Mouse (Mus musculus) midbrain, embryonic 16.5 days (tissue): Measurements from ENCODE around the gene Nenf. TPM values are rescaled to one million over a fixed set of nuclear protein-coding genes. Genes with fewer than 3 reads are reported as not detected.

ENCODE experiments used
- ATAC-seq: fragments of 200-750 bp; cut with Nextera tagmentation; 2 replicates; pipeline ENCODE4 v1.8.0; 2017; ENCODE audit warnings: moderate TSS enrichment
- H3K27ac ChIP-seq: fragments of 300-500 bp; sonication (generic); 2 replicates; pipeline ENCODE4 v1.5.1; 2014; ENCODE audit warnings: mild to moderate bottlenecking, low read length, mixed read lengths
- H3K27me3 ChIP-seq: fragments of 300-500 bp; sonication (generic); 2 replicates; pipeline ENCODE4 v1.6.1; 2014; ENCODE audit warnings: low read depth, low read length, mixed read lengths; ENCODE audit not compliant: control insufficient read depth, insufficient read depth
- H3K36me3 ChIP-seq: fragments of 300-500 bp; sonication (generic); 2 replicates; pipeline ENCODE4 v1.6.1; 2014; ENCODE audit warnings: mild to moderate bottlenecking, low read length, moderate library complexity, mixed read lengths; ENCODE audit not compliant: control insufficient read depth, insufficient read depth
- H3K4me1 ChIP-seq: fragments of 300-500 bp; sonication (generic); 2 replicates; pipeline ENCODE4 v1.6.1; 2014; ENCODE audit warnings: mild to moderate bottlenecking, low read length, mixed read lengths; ENCODE audit not compliant: control insufficient read depth, insufficient read depth
- H3K4me2 ChIP-seq: fragments of 300-500 bp; sonication (generic); 2 replicates; pipeline ENCODE4 v1.6.1; 2014; ENCODE audit warnings: mild to moderate bottlenecking, low read length, mixed read lengths
- H3K4me3 ChIP-seq: fragments of 300-500 bp; sonication (generic); 2 replicates; pipeline ENCODE4 v1.5.1; 2014; ENCODE audit warnings: low read depth, mild to moderate bottlenecking, low read length, moderate library complexity, mixed read lengths
- H3K9ac ChIP-seq: fragments of 300-500 bp; sonication (generic); 2 replicates; pipeline ENCODE4 v1.6.1; 2014; ENCODE audit warnings: low read depth, low read length, mixed read lengths
- H3K9me3 ChIP-seq: fragments of 300-500 bp; sonication (generic); replicated peaks from 2 replicates; pipeline ENCODE4 v1.6.1; 2014; ENCODE audit warnings: mild to moderate bottlenecking, low read length, mixed read lengths; ENCODE audit not compliant: control insufficient read depth, poor library complexity, severe bottlenecking
- WGBS: fragments of 180-500 bp; shearing (Covaris S2); extraction: QIAGEN DNeasy Blood & Tissue Kit; methylation state at CpG from one replicate; pipeline ENCODE4 v1.1.7; 2014; 5-methylcytosine and 5-hydroxymethylcytosine counted together
- polyA plus RNA-seq: library from polyadenylated mRNA; unstranded; fragments of >200 nt; fragmentation: Nextera tagmentation; extraction: Ambion mirVana; gene quantifications from 2 replicates; pipeline ENCODE4 v1.2.1, GENCODE M21; 2015

Nenf gene
- polyA plus RNA-seq, 1 experiment from 2014 or later, result 139 TPM

- H3K4me1 ChIP-seq, result no peaks in the 10 kb centered on the region
- peaks cover 41% of the 10 kb centered on the region for H3K36me3 ChIP-seq
- WGBS, result 58% methylated on average over 5 of the region's 5 CpGs
- H3K27ac ChIP-seq, result no peak overlapping the region
- no peak overlapping the region for H3K4me3 ChIP-seq
- H3K4me2 ChIP-seq, result no peak overlapping the region
- no peak for ATAC-seq
- H3K9ac ChIP-seq, result no peak overlapping the region
- H3K27me3 ChIP-seq, result no peaks in the 10 kb centered on the region
- no peaks in the 10 kb centered on the region for H3K9me3 ChIP-seq
These were observed 31.0 kb upstream of the Nenf start for GRCm38 (mm10) chr1:191348996-191349395.

GRCm38 (mm10) chr1:191348592-191348991 lies 30.6 kb upstream of the Nenf start:
- H3K9ac ChIP-seq, result no peak overlapping the region
- 90% methylated on average over 2 of the region's 2 CpGs for WGBS
- H3K36me3 ChIP-seq, result peaks cover 39% of the 10 kb centered on the region
- no peaks in the 10 kb centered on the region for H3K27me3 ChIP-seq
- no peaks in the 10 kb centered on the region for H3K4me1 ChIP-seq
- H3K9me3 ChIP-seq, result no peaks in the 10 kb centered on the region
- H3K27ac ChIP-seq, result no peak overlapping the region
- no peak for ATAC-seq
- no peak overlapping the region for H3K4me3 ChIP-seq
- no peak overlapping the region for H3K4me2 ChIP-seq

- Histone ChIP-seq H3K36me3 (peaks cover 41% of the 10 kb centered on the region), H3K27me3 (no peaks in the 10 kb centered on the region), H3K4me2 (no peak overlapping the region), H3K9me3 (no peaks in the 10 kb centered on the region), H3K4me3 (no peak overlapping the region), H3K4me1 (no peaks in the 10 kb centered on the region), H3K9ac (no peak overlapping the region), H3K27ac (no peak overlapping the region)
- 88% methylated on average over 8 of the region's 8 CpGs for WGBS
- no peak for ATAC-seq
These were observed 29.6 kb upstream of the Nenf start for GRCm38 (mm10) chr1:191347602-191348001.

GRCm38 (mm10) chr1:191340530-191340929 lies 22.5 kb upstream of the Nenf start:
- 89% methylated on average over 4 of the region's 4 CpGs for WGBS
- Histone ChIP-seq H3K4me1 (no peaks in the 10 kb centered on the region), H3K36me3 (peaks cover 57% of the 10 kb centered on the region)

GRCm38 (mm10) chr1:191339876-191340275 lies 21.9 kb upstream of the Nenf start:
- Histone ChIP-seq H3K4me2 (no peak overlapping the region), H3K9ac (no peak overlapping the region), H3K27ac (no peak overlapping the region), H3K9me3 (0 out of 2 replicates have a peak, but pooled peaks cover 3% of the 10 kb centered on the region), H3K4me1 (no peaks in the 10 kb centered on the region), H3K27me3 (no peaks in the 10 kb centered on the region), H3K36me3 (peaks cover 50% of the 10 kb centered on the region), H3K4me3 (no peak overlapping the region)
- 95% methylated on average over 2 of the region's 2 CpGs for WGBS
- no peak for ATAC-seq

More at GRCm38 (mm10) chr1:191340530-191340929, 22.5 kb upstream of the Nenf start:
- no peak for ATAC-seq
- Histone ChIP-seq H3K4me2 (no peak overlapping the region), H3K4me3 (no peak overlapping the region), H3K9me3 (0 out of 2 replicates have a peak, but pooled peaks cover 3% of the 10 kb centered on the region), H3K27me3 (no peaks in the 10 kb centered on the region), H3K27ac (no peak overlapping the region), H3K9ac (no peak overlapping the region)

GRCm38 (mm10) chr1:191334500-191334899 lies 16.5 kb upstream of the Nenf start:
- Histone ChIP-seq H3K27me3 (no peaks in the 10 kb centered on the region), H3K4me3 (no peak overlapping the region), H3K36me3 (peaks cover 31% of the 10 kb centered on the region), H3K4me1 (no peaks in the 10 kb centered on the region), H3K9ac (no peak overlapping the region), H3K4me2 (no peak overlapping the region), H3K27ac (no peak overlapping the region), H3K9me3 (0 out of 2 replicates have a peak, but pooled peaks cover 3% of the 10 kb centered on the region)
- no peak for ATAC-seq
- WGBS, result 84% methylated on average over 5 of the region's 5 CpGs

- H3K4me1 ChIP-seq, result peaks cover 19% of the 10 kb centered on the region
- no peak for ATAC-seq
- H3K27me3 ChIP-seq, result no peaks in the 10 kb centered on the region
- H3K4me3 ChIP-seq, result no peak overlapping the region
- H3K9ac ChIP-seq, result no peak overlapping the region
- 86% methylated on average over 4 of the region's 4 CpGs for WGBS
- no peak overlapping the region for H3K27ac ChIP-seq
- H3K36me3 ChIP-seq, result peaks cover 8% of the 10 kb centered on the region; the same call in 1 of the 2 replicates
- H3K9me3 ChIP-seq, result no peaks in the 10 kb centered on the region
- H3K4me2 ChIP-seq, result no peak overlapping the region
These were observed 12.4 kb upstream of the Nenf start for GRCm38 (mm10) chr1:191330356-191330755.

- Histone ChIP-seq H3K36me3 (peaks cover 4% of the 10 kb centered on the region; the same call in 1 of the 2 replicates), H3K9ac (peak overlapping the region; percentile 88; the same call in 1 of the 2 replicates), H3K4me1 (peaks cover 19% of the 10 kb centered on the region), H3K27me3 (no peaks in the 10 kb centered on the region), H3K9me3 (no peaks in the 10 kb centered on the region), H3K4me2 (peak overlapping the region; percentile 79), H3K27ac (no peak overlapping the region), H3K4me3 (no peak overlapping the region)
- no peak for ATAC-seq
- 75% methylated on average over 8 of the region's 8 CpGs for WGBS
These were observed 10.0 kb upstream of the Nenf start for GRCm38 (mm10) chr1:191328019-191328441.

- 0 out of 2 replicates have a peak, but pooled peaks cover 2% of the 10 kb centered on the region for H3K36me3 ChIP-seq
- no peaks in the 10 kb centered on the region for H3K27me3 ChIP-seq
- no peak for ATAC-seq
- no peaks in the 10 kb centered on the region for H3K9me3 ChIP-seq
- H3K4me2 ChIP-seq, result peak overlapping the region; percentile 79
- peak overlapping the region; percentile 81 for H3K4me3 ChIP-seq
- 81% methylated on average over 8 of the region's 8 CpGs for WGBS
- no peak overlapping the region for H3K27ac ChIP-seq
- peaks cover 19% of the 10 kb centered on the region for H3K4me1 ChIP-seq
- H3K9ac ChIP-seq, result peak overlapping the region; percentile 88
These were observed 9.3 kb upstream of the Nenf start for GRCm38 (mm10) chr1:191327258-191327657.
